Mouse (Mus musculus) urinary bladder, postnatal 36 days (tissue): ENCODE data around the gene Prss36.
A peak's percentile ranks its signal among the peaks of the same experiment; 100 is the strongest.

ENCODE experiments used
- DNase-seq, 2 experiments: peaks; one replicate each; pipeline ENCODE4 v3.0.0; 2022; ENCODE audit warnings: low spot score in 2 of 2, mixed read lengths in 1 of 2

Prss36 gene

DNA sequence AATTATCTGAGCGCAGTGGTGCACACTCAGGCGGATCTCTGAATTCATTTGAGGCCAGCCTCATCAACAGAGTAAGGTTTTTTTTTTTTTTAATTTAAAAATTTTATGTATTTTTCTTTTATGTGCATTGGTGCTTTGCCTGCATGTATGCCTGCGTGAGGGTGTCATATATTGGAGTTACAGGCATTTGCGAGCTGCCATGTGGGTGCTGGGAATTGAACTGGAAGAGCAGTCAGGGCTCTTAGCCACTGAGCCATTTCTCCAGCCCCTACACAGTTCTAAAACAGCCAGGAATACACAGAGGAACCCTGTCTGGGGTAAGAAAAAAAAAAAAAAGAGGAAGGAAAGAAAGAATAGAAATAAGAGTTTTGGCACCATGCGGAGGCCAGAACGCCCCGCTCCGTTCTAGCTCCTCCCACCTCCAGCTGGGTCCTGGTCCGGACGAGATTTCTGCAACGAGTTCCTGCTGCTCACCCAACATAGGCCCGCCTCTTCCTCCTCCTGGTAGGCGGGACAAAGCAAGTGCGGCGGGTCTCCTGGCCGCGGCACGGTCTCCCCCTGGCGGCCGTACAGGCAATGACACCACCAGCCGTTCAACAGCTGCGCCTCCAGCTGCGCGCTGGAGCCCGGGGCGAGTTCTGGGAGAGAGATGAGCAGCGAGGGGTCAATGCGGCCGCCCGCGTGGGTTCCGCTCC lies 11.3 kb downstream of the Prss36 start:
- peak; percentile 92 to 96 for DNase-seq

- DNase-seq: no peak
Observed at GRCm38 (mm10) chr7:127934075-127934474, 12.4 kb downstream of the Prss36 start.

DNA sequence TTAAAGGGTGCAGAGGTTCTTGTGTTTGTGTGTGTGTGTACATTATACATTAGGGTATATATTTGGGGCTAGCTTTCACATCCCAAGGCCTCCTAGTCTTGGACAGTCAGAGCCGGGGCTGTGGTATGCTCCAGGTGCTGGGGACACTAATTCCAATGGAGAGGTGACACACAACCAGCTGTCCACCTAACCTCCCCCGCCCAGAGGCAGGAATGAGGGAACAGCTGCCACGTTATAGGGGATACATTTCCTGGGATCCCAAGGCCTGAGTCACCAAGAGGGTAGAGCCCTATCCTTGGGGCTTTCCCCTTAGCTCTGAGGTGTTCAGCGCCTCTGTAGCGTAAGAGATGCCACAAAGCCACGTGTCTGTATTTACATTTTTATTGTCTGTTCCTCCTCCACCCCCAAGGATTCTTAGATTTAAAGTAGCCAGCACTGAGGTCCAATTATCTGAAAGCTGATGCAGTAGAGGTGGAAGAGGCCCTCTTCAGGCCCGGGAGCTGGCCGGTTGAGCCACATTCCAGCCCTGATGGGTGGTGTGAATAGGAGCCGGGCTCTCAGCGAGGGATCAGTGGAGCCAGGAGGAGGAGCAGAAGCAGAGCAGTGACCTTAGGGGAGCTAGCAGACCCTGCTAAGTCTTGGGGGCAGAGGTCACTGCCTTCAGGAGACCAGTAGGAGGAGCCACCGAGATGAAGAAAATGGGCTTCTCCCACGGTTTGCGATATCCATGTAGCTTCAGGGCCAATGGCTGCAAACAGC lies 14.1 kb downstream of the Prss36 start:
- DNase-seq: peak in 1 of 2 experiments; percentile 55

DNA sequence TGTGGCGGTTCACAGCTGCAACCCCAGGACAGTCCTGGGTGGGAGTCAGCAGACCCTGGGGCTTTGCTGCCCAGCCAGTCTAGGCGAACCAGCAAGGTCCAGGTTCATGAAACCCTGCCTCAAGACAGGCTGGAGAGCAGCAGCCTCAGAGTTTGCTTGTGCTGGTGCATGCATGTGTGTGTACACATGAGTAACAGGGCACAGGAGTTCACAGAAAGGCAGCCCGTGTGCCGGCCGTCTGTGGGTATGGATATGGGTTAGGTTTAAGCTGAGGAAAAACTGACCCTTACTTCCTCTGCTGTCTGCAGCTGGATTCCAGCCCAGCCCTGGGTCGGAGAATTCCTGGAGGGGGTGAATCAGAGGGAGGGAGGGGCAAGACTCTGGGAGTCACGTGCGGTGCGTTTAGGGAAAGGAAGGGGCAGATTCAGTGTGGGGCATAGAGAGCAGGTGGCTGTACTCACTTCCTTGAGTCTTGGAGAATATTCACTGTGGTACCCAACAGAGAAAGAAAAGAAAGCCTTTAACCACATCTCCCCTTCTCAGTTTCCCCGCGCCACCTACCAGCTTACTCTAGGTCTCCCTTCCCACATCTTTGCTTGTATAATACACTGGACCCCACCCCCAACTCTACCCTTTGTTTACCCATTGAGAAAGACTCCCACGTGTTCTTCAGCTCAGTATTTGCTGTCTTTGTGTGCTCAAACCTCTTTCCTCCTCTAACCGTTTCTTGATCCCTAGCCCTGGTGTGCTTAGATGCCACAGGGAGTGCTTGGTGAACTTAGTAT lies 15.0 kb downstream of the Prss36 start:
- peak in 1 of 2 experiments; percentile 63 for DNase-seq

GRCm38 (mm10) chr7:127930636-127931035 lies 15.9 kb downstream of the Prss36 start:
- DNase-seq: no peak

DNA sequence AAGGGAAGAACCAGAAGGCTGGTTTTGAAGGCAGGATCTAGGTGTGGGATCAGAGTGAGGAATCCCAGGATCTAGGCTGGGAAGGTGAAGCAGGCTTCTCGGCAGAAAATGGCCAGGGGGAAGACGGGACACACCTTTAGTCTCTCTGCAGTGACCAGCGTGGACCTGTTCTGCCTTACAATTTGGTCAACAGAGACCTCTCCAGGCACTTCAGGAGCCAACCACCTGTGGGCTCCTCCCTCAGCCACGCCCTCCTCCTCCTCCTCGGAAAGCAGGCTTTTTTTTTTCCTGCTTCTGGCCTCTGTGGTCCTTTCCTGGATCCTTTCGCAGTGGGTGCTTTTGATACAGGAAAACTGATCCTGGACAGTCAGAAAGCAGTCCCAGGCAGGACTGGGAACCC lies 16.6 kb downstream of the Prss36 start, which contains the start of gene Prss8:
TSS of gene Prss8 (minus strand) at position 182 of the 400 bp plus-strand sequence.
- DNase-seq: peak; percentile 69 to 77

DNA sequence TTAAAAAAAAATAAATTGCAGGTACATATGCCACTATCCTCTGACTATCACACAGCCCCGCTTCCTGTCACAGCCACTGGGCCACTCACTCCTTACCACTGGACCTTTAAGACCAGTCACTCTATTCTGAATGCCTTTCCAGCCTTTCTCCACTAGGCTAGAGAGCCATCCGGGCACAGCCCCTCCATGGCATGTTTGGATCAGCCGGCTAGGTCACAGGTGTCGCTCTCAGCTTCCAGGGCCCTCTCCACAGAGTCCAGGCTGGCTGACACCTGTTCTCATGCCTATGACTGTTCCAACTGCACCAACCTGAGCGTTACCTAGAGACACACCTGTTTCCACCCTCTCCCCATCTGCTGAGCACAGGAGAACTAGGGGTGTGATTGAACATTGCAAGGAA lies 17.9 kb downstream of the Prss36 start:
- DNase-seq: no peak

GRCm38 (mm10) chr7:127927726-127928125 lies 18.8 kb downstream of the Prss36 start:
- DNase-seq: no peak

- no peak for DNase-seq
Observed at GRCm38 (mm10) chr7:127926846-127927245, 19.7 kb downstream of the Prss36 start.

DNA sequence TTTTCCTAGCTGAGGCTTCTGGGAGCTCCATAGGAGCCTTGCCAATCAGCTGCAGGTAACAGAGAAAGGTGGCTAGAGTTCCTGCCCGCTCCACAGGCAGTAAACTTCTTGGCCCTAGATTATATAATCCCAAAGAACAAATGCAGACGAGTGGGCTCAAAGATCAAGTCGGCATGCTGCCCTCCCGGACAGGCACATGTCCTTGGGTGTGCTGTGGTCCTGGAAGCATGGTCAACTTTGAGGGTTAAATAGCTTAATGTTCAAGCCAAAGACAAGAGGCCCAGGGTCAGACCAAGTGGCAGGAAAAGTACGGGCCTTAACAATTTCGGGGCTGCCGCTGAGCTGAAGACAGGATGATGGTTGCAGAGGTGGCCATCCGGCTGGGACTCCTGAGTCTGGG lies 20.5 kb downstream of the Prss36 start:
- DNase-seq: no peak

DNA sequence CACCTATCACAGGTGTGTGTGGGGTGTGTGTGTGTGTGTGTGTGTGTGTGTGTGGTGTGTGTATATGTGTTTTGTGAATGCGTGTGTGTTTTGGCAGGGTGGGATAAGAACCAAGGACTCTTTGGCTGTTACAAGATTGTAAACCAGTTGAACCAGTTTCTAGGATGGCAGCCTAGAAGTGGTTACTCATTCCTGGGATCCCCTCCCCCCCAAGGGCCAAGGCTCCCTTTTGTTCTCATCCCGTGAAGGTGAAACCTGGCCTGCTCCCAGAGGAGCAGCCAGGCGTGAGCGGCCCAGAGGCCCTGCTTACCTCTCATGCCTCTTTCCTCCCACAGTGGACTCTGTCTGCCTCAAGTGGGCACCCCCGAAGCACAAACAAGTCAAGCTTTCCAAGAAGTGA lies 21.3 kb downstream of the Prss36 start:
- DNase-seq: no peak

DNA sequence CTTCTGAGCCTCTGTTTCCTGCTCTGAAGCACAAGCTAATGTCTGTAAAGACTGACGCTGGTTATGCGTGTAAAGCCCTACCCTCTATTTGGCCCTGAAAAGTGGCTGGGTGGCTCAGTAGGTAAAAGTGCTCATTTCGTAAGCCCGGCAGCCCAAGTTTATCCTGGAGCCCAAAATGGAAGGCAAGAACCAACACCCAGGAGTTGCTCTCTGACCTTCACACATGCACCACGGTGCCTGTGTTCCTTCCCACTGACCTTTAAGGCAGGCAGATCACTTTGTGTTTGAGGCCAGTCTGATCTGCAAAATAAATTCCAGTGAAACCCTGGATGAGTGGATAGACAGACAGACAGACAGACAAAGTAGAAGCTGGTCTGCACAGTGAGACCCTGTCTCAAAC lies 22.8 kb downstream of the Prss36 start:
- DNase-seq: no peak

DNA sequence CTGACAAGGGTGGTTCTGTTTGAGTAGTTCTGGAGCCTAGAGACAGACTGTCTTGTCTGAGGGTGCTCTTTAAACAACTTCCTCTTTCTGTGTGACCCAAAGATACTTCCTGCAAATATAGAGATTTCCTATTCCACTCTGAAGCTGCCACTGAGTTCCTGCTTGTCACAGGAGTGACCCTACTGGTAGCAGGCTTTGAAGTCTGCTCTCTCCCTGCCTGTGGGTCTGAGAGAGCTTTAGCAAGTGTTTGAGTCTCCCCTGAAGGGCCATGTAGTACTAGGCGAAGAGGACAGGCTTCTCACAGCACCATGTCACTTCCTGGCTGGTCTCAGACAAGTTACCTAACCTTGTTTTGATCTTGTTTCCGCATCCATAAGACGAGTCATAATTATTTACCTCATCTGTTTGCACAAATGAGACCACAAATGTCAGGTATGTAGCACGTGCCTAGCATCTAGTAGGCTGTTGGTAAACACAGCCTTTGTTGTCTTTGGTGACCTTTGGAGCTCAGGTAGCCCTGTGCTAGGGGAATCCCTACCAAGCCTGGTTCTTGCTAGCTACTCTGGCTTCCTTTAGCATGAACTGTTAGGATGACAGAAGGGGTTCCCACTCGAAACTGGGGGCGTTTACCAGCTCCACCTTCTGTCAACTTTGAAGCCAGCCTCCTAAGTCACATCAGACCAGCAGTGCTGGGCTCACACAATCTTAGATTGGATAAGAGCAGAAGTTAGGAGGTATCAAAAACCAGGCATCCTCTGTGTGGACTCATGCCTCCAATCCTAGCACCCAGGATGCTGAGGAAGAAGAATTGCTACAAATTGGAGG lies 23.9 kb downstream of the Prss36 start:
- no peak for DNase-seq

DNA sequence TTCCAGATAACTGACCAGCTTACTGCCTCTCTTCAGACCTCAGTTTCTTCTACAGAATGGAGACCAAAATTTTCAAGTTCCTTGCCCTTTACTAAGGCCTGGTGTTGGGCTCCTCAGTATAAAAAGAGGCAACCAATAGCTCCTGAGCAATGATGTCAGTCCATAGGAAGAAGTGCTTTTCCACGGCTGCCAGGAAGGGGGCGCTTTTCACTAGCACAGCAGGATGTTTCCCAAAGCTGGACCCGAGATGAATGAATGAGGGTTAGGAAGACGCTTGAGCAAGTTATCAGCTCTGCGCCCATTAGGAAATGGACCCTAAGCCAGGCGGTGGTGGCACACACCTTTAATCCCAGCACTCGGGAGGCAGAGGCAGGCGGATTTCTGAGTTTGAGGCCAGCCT lies 25.0 kb downstream of the Prss36 start:
- DNase-seq: no peak

DNA sequence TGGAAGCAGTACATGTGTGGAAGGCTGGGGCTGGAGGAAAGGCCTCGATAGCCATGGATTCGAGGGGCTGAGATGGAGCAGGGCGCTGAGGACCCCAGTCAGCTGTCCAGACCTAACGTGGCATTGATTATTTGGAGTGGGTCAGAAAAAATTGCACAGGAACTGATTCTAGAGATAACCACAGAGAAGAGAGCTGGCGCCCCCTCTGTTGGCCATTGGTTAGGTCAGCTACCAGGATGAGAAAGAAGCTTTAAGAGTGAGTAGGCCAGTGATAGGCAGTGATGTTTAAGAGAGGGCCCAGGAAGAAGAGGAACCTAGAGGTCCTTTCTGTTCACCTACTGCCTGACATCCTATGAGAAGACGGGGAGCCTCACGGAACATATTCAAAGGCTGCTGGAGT lies 27.2 kb downstream of the Prss36 start:
- no peak for DNase-seq

DNA sequence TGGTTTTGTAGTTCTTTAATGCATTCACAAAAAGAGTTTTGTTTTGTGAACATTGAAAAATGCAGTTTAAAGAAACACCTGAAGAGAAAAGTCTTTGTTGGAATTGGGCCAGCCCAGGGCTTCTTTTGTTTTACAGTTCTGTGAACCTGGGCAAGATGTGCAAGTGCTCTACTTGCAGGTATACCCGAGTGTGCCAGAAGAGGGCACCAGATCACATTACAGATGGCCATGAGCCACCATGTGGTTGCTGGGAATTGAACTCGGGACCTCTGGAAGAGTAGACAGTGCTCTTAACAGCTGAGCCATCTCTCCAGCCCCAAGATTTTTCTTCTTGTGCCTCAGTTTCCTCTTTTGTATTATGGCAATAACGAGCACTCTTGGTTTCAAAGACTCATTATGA lies 28.3 kb downstream of the Prss36 start:
- DNase-seq: no peak

GRCm38 (mm10) chr7:127915293-127915692 lies 31.2 kb downstream of the Prss36 start:
- DNase-seq: no peak

DNA sequence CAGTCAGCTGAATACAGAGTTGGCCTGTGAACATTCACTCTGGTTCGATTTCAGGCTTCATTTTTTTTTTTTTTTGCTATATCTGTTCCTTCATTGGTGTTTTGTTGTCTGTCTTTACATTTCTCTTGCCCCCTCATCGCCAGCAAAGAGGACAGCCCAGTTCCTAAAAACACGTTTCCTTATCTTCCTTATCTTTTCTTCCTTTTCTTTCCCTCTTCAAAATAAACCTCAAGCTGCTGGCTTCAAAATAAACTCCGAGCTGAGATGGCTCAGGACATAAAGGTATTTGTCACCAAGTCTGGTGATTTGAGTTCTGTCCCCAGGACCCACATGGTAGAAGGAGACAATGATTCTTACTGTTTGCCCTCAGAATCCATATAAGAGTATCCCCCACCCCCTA lies 33.6 kb downstream of the Prss36 start:
- no peak for DNase-seq

GRCm38 (mm10) chr7:127912190-127912871 lies 34.2 kb downstream of the Prss36 start, which contains the start of gene Kat8:
Gene Kat8, plus strand, starts transcription at chr7:127912516.
- peak; percentile 85 to 88 for DNase-seq

DNA sequence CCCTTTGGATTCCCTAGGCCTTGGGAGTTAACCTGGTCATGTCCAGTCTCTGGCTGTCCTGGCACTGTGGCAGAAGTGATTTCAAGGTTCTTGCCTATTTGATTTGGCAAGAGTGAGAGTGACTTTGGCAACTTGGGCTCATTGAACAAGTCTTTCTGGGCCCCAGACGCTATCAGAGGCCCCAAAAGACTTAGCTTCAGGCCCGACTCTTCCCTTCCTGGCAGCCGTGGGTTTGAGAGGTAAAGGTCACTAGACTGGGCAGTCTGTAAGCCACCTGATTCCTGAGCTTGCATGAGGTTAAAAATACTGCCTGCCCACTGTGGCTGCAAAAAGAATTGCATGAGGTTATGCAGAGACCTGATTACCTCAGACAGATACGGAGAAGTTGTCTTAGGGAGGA lies 37.9 kb downstream of the Prss36 start:
- no peak for DNase-seq

DNA sequence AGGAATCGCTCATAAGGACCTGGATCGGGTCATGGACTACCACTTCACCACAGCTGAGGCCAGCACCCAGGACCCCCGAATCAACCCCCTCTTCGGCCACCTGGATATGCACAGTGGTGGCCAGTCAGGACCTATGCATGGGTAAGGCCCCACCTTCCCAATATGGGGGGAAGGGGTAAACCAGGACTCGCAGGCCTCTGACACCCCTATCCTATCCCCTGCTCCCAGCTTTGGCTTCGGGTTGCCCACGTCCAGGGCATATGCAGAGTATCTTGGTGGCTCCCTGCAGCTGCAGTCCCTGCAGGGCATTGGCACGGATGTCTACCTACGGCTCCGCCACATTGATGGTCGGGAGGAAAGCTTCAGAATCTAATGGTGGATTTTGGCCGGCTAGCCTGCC lies 38.6 kb downstream of the Prss36 start:
- DNase-seq: no peak
